Mouse (Mus musculus) hindbrain, embryonic 11.5 days (tissue): ENCODE measurements around the gene Hoxa4. TPM values are rescaled to one million over a fixed set of nuclear protein-coding genes. Genes with fewer than 3 reads are reported as not detected.
A peak's percentile ranks its signal among the peaks of the same experiment; 100 is the strongest.

Experiments used
- ATAC-seq: fragments of 200-750 bp; cut with Nextera tagmentation; 2 replicates; pipeline ENCODE4 v1.8.0; 2017; ENCODE audit warnings: mild to moderate bottlenecking, moderate TSS enrichment, moderate library complexity; ENCODE audit not compliant: low FRiP score
- DNase-seq: peaks from one replicate; pipeline ENCODE4 v3.0.0-alpha.2; 2015; ENCODE audit warnings: low spot score
- H3K27ac ChIP-seq: fragments of 300-500 bp; sonication (generic); 2 replicates; pipeline ENCODE4 v1.5.1; 2014; ENCODE audit warnings: mild to moderate bottlenecking, low read depth, low read length
- H3K27me3 ChIP-seq: fragments of 300-500 bp; sonication (generic); 2 replicates; pipeline ENCODE4 v1.6.1; 2014; ENCODE audit warnings: mild to moderate bottlenecking, low read length, moderate library complexity, mixed read lengths; ENCODE audit not compliant: control insufficient read depth, insufficient read depth
- H3K36me3 ChIP-seq: fragments of 300-500 bp; sonication (generic); 2 replicates; pipeline ENCODE4 v1.6.1; 2014; ENCODE audit warnings: mild to moderate bottlenecking, low read length, moderate library complexity, mixed read lengths; ENCODE audit not compliant: control insufficient read depth, insufficient read depth
- H3K4me1 ChIP-seq: fragments of 300-500 bp; sonication (generic); replicated peaks from 2 replicates; pipeline ENCODE4 v1.6.1; 2014; ENCODE audit warnings: low read length, mixed read lengths; ENCODE audit not compliant: control insufficient read depth, insufficient read depth
- H3K4me2 ChIP-seq: fragments of 300-500 bp; sonication (generic); replicated peaks from 2 replicates; pipeline ENCODE4 v1.6.1; 2014; ENCODE audit warnings: mild to moderate bottlenecking, low read depth, low read length
- H3K4me3 ChIP-seq: fragments of 300-500 bp; sonication (generic); 2 replicates; pipeline ENCODE4 v1.5.1; 2014; ENCODE audit warnings: low read depth, low read length
- H3K9ac ChIP-seq: fragments of 300-500 bp; sonication (generic); 2 replicates; pipeline ENCODE4 v1.6.1; 2014; ENCODE audit warnings: low read depth, low read length
- H3K9me3 ChIP-seq: fragments of 300-500 bp; sonication (generic); 2 replicates; pipeline ENCODE4 v1.6.1; 2016; ENCODE audit warnings: low read length; ENCODE audit not compliant: control insufficient read depth
- WGBS: fragments of 180-500 bp; shearing (Covaris S2); extraction: QIAGEN DNeasy Blood & Tissue Kit; methylation state at CpG from one replicate; pipeline ENCODE4 v1.1.7; 2014; 5-methylcytosine and 5-hydroxymethylcytosine counted together
- polyA plus RNA-seq: library from polyadenylated mRNA; unstranded; fragments of >200 nt; fragmentation: Nextera tagmentation; extraction: Ambion mirVana; gene quantifications from 2 replicates; pipeline ENCODE4 v1.2.1, GENCODE M21; 2014

Gene Hoxa4
- polyA plus RNA-seq, 1 experiment from 2014 or later, result 12.8 TPM

DNA sequence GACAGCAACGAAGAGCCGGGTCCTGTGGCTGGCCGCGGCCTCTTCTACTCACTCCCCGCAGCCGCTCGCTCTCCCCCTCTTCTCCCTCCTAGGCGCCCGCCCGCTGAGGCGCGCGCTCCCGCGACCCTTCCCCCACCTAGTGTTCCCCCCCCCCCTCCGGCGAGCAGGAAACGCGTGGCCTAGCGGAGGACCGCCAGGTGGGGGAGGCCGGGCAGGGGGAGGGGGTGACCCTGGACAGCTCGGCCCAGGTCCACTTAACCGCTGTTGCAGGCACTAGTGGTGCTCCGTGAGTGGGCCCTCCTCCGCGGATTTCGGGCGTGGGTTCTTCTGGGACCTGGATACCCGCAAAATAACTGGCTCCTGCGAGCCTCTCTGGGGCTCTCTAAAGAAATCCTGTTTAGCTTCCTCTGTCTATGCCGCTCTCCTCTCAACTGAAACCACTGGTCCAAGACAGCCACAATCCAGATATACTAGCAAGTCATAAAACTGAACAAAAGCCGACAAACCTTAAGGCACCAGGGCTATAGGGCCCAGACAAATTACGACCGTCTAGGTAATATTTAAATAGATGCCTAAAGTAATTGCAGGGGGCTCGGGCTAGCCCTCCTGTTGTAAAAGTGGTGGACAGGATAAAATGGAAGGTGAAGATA, 39.1 kb upstream of the Hoxa4 start, which contains the start of gene Hoxa9:
Hoxa9 (minus strand) TSS at position 574 of the 650 bp plus-strand sequence.
- WGBS, result under 1% methylated on average over 22 of the region's 36 CpGs
- DNase-seq, result peak; percentile 65
- Histone ChIP-seq H3K4me1 (0 out of 2 replicates have a peak, but pooled peaks cover 3% of the 10 kb centered on the region), H3K9ac (no peak within 1 kb of the TSS), H3K27me3 (peaks cover 92% of the 10 kb centered on the region), H3K4me3 (no peak within 1 kb of the TSS), H3K9me3 (no peaks in the 10 kb centered on the region), H3K4me2 (no peak within 1 kb of the TSS), H3K27ac (no peak within 1 kb of the TSS), H3K36me3 (no peaks in the 10 kb centered on the region)
- ATAC-seq, result no peak

DNA sequence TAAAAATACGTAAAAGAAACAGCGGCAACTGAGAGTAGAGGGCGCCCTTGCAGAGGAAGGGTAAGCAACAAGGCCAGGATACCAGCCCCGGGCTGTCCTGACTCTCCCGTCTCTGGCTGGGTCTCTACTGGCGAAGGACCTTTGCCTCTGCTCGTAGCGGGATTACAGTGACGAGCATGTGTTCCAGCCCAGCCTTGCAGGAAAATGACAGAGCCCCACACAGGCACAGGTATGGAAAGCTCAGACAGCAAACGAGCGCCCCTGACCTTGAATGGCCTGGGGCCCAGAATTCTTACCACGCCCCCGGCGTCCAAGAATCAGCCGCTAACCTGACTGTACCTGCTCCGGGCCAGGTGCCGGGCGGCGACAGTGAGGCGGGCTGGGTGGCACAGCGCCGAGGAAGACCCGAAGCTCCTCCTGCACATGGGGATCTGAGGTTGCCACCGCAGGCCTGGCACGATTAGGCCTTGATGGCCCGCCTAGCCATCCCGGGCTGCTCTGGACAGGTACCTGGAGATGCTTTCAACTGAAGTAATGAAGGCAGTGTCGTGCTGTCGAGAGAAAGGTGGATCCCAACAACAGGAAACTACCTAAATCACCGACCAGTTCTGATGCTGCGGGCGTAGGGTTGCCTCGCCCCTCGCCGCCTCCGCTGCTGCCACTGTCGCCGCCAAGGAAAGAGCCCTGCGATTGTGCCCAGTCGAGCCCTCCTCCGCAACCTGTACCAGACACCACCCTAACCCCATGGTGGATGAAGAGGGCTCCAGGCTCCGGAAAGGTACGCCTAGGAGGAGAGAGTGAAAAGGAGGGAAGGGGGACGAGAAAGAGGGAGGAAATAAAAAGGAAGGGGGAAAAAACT, 38.2 kb upstream of the Hoxa4 start:
- Histone ChIP-seq H3K27ac (no peak overlapping the region), H3K9ac (no peak overlapping the region), H3K4me1 (0 out of 2 replicates have a peak, but pooled peaks cover 3% of the 10 kb centered on the region), H3K4me3 (no peak overlapping the region), H3K4me2 (no peak overlapping the region), H3K36me3 (no peaks in the 10 kb centered on the region), H3K9me3 (no peaks in the 10 kb centered on the region), H3K27me3 (peaks cover 92% of the 10 kb centered on the region)
- ATAC-seq (no peak), DNase-seq (peak; percentile 64)
- 2% methylated on average over 42 of the region's 44 CpGs for WGBS

DNA sequence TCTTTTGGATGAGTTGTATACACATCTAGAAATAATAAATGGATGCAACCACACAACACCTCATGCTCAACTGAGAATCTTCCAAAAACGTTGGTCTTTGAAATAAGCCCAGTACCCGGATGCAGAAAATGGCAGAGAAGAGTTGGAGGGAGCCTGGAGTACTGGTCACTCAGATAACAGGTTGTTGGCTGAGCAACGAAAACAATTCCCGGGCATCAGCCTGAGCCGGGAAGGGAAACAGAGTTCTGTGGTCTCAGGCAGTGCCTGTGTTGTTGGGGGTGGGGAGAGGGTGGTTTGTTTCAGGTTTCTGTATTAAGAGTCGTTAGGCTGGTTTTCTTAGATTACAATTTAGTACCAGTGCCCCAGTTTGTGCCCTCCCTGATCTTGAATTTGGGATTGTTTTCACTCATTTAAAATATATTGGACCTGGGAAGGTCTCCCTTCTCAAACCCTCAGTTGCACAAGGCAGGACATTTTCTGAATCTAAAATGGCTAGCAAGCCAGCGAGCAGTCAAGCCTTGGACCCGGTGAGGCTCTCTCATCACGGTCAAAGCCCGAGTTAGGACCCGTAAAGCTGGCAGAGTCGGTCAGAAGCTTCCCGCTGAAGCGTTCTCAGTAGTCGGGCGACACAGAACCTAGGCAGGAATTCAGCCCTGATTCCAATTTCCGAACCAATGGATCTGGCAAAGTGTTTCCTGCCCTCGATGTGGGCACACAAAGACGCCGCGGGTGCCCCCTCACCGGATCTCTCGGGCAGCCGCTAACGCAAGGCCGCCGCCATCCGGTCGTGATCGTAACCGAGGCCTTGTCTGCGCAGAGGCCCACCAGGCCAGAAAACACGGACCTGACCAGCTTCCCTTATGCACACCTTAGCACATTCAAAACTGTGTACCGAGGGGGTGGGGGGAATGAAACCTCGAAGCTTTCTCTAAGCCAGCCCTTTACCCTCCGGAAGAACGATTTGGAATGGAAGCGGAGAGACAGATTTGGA, 37.2 kb upstream of the Hoxa4 start:
- DNase-seq, result peak; percentile 75
- no peak overlapping the region for H3K27ac ChIP-seq
- H3K4me1 ChIP-seq, result no peaks in the 10 kb centered on the region
- H3K4me2 ChIP-seq, result no peak overlapping the region
- H3K9ac ChIP-seq, result no peak overlapping the region
- peaks cover 90% of the 10 kb centered on the region for H3K27me3 ChIP-seq
- H3K4me3 ChIP-seq, result no peak overlapping the region
- under 1% methylated on average over 38 of the region's 38 CpGs for WGBS
- no peaks in the 10 kb centered on the region for H3K36me3 ChIP-seq
- H3K9me3 ChIP-seq, result no peaks in the 10 kb centered on the region
- ATAC-seq, result no peak

DNA sequence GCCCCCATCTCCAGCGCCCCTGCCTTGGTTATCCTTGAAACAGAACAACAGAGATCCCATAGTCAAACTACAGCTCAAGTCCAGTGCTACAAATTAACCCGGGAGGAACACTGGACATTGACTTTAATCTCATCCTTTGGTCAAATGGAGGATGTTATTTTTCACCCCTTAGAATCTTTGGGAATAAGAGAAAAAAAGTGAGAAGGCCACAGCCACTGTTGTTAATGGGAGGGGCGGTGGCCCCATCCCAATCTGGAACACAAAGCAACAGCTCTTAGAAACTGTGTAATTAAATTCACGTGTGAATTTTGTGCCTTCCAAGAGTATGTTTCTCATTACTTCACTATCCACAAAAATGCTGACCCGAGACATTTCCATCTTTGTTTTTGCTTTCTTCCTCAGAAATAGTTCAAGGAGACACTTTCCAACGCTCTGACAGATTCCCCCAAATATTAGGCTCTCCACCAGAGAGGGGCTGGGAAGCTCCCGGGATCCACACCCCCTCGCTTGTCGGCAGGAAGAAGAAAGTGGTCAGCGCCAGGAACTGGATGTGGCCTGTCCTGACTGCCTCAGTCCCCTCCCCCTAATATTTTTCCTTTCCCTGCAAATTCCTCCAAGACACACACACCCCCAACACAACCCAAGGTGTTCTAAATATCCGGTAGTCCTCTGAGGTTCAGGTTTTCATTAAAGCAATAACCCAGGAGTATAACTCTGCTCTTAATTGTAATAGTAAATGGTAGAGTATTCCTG, 36.1 kb upstream of the Hoxa4 start:
- DNase-seq (no peak), ATAC-seq (no peak)
- Histone ChIP-seq H3K4me3 (no peak overlapping the region), H3K9ac (no peak overlapping the region), H3K9me3 (no peaks in the 10 kb centered on the region), H3K4me1 (no peaks in the 10 kb centered on the region), H3K4me2 (no peak overlapping the region), H3K27me3 (peaks cover 90% of the 10 kb centered on the region), H3K36me3 (no peaks in the 10 kb centered on the region), H3K27ac (no peak overlapping the region)
- WGBS, result 2% methylated on average over 11 of the region's 11 CpGs

DNA sequence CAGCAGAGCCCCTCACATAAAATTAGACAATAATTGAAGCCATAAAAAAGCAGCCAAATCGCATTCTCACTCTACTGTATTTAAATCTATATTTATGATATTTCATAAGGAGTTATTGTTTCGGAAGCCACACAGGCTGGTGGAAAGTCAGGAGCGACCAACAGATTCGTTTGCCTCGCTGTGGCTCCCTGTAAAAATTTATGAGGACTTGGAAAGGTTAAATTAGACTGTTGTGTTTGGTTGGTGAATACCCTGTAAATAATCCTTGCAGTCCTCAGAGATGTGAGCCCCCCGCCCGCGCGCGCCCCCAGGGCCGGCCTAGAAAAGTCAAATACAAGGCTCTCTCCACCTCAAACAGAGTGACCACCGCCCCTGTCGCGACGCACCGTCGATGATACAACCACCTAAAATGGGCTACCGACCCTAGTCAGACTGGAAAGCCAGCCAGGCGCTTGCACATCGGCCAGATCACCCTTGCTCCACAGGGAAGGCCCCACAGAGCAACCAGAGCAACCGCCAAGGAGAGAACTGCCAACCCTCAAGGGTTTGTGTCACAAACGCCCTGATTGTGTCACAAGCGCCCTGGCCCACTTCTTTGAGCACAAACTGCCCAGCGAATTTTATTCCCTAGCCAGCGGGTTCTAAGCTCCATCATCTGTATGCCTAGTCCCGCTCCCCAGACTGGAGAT, 35.2 kb upstream of the Hoxa4 start:
- no peak overlapping the region for H3K4me3 ChIP-seq
- H3K4me2 ChIP-seq, result no peak overlapping the region
- WGBS, result 2% methylated on average over 26 of the region's 26 CpGs
- H3K9me3 ChIP-seq, result no peaks in the 10 kb centered on the region
- peaks cover 90% of the 10 kb centered on the region for H3K27me3 ChIP-seq
- H3K27ac ChIP-seq, result no peak overlapping the region
- H3K36me3 ChIP-seq, result no peaks in the 10 kb centered on the region
- no peak overlapping the region for H3K9ac ChIP-seq
- DNase-seq (peak; percentile 68), ATAC-seq (no peak)
- H3K4me1 ChIP-seq, result no peaks in the 10 kb centered on the region; the same call in 1 of the 2 replicates

DNA sequence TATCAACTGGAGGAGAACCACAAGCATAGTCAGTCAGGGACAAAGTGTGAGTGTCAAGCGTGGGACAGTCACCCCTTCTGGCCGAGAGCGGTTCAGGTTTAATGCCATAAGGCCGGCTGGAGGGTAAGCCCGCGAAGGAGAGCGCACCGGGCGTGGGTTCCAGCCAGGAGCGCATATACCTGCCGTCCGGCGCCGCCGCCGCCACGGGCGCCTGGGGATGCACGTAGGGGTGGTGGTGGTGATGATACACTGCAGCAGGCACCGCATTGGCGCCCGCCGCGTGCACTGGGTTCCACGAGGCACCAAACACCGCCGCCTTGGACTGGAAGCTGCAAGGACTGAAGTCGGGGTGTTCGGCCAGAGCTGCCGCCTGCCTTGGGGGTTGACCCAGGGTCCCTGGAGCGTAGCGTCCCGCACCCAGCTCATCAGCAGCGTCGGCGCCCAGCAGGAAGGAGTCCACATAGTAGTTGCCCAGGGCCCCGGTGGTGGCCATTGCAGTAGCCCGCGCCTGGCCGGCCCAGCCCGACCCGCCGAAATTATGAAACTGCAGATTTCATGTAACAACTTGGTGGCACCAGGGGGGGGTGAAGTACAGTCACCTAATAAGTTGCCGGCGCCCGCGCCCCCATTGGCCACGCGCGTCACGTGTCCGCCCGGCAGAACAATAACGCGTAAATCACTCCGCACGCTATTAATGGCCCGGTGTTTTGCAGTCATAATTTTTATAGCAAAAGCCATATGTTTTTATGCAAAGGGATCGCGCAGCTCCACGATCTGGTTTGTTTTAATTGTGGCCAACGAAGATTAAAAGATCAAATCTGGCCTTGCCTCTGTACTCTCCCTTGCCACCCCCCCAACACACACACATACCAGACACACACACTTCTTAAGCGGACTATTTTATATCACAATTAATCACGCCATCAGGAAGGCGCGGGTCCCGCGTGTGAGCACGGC, 34.3 kb upstream of the Hoxa4 start:
- DNase-seq (peak; percentile 68), ATAC-seq (no peak)
- no peaks in the 10 kb centered on the region for H3K36me3 ChIP-seq
- H3K9ac ChIP-seq, result no peak overlapping the region
- WGBS, result 3% methylated on average over 69 of the region's 69 CpGs
- no peak overlapping the region for H3K27ac ChIP-seq
- no peaks in the 10 kb centered on the region for H3K9me3 ChIP-seq
- H3K4me3 ChIP-seq, result no peak overlapping the region
- H3K4me2 ChIP-seq, result no peak overlapping the region
- H3K4me1 ChIP-seq, result peaks cover 3% of the 10 kb centered on the region; the same call in 1 of the 2 replicates
- peaks cover 94% of the 10 kb centered on the region for H3K27me3 ChIP-seq
